Mouse (Mus musculus): ENCODE measurements around the gene Pde7b. TPM values are rescaled to one million over a fixed set of nuclear protein-coding genes. Genes with fewer than 3 reads are reported as not detected.

Pde7b gene
- 2.1 and 2.7 TPM in 2 replicates for polyA plus RNA-seq (2015; fragmentation: Nextera tagmentation; extraction: Ambion mirVana)

DNA sequence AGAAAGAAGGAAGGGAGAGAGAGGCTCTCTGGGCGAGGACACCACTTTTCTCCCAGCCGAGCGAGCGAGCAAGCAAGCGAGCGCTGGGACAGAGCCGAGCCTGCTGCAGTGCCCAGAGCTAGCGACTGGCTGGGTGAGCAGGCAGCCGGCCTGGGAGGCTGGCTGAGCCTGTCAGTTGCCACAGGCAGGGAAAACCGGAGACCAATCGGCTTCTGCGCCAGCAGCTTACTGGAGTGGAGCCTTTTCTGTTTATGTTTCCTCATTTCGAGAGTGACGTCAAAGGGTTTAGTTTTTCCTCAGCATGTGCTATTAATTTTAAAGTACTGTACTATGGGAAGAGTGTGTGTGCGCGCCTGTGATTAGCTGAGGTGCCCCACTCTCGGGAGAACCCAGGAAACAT lies at the start of gene Pde7b:
Gene Pde7b (minus strand): TSS at position 173 of the 400 bp plus-strand sequence.

Other genes with a start within 250 kb of the Pde7b start
- 2.6 and 3.0 TPM in 2 replicates for gene Ahi1, start 227.5 kb upstream of the Pde7b start, polyA plus RNA-seq (2015; fragmentation: Nextera tagmentation; extraction: Ambion mirVana)

Measured in urinary bladder, postnatal 0 days (tissue).